Mouse (Mus musculus): ENCODE data around the gene Unkl. TPM values are rescaled to one million over a fixed set of nuclear protein-coding genes. Genes with fewer than 3 reads are reported as not detected.
A peak's percentile ranks its signal among the peaks of the same experiment; 100 is the strongest.

Unkl gene
- total RNA-seq, 2 experiments from 2014 or later = 32.5 to 34.4 TPM

GRCm38 (mm10) chr17:25252643-25253042 lies 64.4 kb downstream of the Unkl start:
- no peak for DNase-seq (ENCODE audit: extremely low spot score in 1 of 2, low spot score in 1 of 2)

DNA sequence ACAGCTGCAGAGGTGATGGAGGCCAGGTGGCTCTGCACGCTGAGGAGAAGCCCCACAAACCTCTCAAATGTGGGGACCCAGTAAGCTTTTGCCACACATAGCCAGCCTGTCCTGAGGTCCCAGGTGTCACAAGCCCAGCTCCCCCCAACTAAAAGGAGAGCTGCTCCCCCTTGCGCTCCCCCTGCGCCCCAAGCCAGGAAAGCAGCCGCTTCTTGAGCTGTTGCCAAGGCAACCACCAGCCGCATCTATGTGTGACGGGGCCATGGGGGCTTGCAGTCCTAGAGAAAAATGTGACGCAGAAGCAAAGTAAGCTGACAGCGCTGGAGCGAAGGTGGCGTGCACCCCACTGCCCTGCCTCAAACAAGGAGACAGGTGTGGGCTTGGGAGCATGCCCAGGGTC lies 65.6 kb downstream of the Unkl start:
- no peak for DNase-seq (ENCODE audit: extremely low spot score in 1 of 2, low spot score in 1 of 2)

GRCm38 (mm10) chr17:25255110-25255509 lies 66.9 kb downstream of the Unkl start:
- DNase-seq (ENCODE audit: extremely low spot score in 1 of 2, low spot score in 1 of 2) = no peak

- no peak for DNase-seq (ENCODE audit: extremely low spot score in 1 of 2, low spot score in 1 of 2)
These were observed 68.0 kb downstream of the Unkl start, which contains the start of gene Baiap3 for GRCm38 (mm10) chr17:25256140-25256754. Baiap3 (minus strand) TSS chr17:25256364.

DNA sequence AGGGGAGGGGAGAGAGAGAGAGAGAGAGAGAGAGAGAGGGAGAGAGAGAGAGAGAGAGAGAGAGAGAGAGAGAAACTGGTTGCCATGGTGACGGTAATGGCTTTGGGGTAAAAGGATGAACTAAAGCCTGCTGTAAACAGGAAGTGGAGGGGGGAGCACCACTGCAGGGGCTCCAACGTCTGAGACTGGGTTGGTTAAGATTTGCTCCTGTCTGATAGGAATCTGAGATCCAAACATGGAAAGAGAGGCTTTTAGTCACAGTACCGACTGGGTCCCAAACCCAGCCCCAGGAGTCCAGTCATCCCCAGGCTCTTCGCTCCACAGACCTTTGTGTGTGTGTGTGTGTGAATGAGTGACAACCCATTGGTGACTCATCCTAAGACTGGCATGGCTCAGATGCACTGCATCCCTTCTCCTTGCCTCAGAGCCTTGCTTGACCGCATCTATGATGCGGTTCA lies 69.6 kb downstream of the Unkl start:
- DNase-seq (ENCODE audit: extremely low spot score in 1 of 2, low spot score in 1 of 2) = no peak

DNA sequence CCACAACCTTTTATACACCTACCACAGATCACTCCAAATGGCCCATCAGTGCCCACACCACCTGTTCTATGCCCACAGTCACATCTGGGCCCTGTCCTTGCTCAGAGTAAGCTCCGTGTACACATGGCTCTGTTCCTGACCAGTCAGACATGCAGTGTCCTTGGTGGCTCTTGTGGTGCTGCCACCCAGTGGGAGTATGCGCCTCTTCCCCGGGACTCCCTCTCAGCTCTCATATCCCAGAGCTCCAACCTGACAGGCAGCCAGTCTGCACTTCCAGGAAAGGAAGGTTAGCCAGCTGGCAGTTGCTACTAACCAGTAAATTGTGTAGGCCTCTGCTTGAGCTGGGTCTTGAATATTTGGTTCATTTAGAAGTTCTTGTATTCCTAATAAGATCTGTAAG lies 76.3 kb downstream of the Unkl start:
- DNase-seq (ENCODE audit: extremely low spot score in 1 of 2, low spot score in 1 of 2) = no peak

GRCm38 (mm10) chr17:25270795-25271335 lies 82.7 kb downstream of the Unkl start:
- DNase-seq (ENCODE audit: extremely low spot score in 1 of 2, low spot score in 1 of 2) = no peak

DNA sequence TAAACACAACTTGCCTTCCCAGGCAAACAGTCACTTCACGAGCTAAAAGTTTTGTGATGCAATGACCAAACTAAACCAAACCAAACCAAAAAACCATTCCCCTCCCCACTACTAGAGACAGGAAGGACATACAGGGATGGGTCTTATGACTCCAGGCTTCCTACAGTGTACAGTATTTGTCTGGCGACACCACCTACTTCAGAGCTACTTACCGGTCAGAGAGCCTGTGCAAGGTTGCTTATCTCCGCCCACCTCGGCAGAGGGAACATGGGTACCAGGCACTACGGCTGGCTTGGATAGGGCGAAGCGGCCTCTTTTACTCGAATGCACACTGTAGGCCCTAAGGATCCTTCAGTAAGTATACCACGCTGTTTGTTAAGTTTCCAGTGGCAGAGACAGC lies 84.1 kb downstream of the Unkl start:
- DNase-seq (ENCODE audit: extremely low spot score in 1 of 2, low spot score in 1 of 2) = no peak

DNA sequence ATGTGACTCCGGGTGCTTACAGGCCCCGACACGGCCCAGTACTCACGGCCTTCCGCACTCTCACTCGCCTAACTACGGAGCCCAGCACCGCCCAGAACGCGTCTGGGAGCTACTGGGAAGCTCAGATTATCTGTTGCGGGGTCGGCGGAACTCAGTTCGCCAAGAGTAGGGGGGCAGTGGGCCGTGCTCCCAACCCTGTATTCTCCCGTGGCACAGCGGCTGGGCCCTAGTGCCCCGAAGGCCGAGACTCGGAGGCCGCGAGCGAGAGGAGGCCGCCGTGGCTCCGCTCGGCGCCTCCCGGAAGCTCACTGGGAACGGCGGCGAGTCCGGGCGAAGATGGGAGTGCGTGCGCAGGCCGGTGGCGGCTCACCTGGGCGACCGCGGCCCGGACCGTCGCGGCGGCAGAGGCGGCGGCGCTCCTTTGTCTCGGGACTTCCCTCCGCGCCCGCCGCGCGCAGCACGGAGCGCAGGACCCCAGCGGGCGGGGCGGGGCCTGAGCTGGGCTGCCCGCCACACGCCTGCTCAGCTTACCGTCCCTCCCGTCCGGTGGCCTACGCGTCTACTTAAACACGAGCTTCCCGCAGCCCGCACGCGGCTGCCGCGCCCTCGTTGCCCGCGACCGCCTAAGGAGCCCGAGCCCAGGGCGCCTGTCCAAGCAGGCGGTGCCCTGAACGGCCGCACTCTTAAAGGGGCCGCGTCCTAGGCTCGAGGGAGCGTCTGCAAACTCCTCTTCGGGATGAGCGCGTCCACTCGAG lies 84.9 kb downstream of the Unkl start:
- peak; percentile 80 to 96 for DNase-seq (ENCODE audit: extremely low spot score in 1 of 2, low spot score in 1 of 2)

DNA sequence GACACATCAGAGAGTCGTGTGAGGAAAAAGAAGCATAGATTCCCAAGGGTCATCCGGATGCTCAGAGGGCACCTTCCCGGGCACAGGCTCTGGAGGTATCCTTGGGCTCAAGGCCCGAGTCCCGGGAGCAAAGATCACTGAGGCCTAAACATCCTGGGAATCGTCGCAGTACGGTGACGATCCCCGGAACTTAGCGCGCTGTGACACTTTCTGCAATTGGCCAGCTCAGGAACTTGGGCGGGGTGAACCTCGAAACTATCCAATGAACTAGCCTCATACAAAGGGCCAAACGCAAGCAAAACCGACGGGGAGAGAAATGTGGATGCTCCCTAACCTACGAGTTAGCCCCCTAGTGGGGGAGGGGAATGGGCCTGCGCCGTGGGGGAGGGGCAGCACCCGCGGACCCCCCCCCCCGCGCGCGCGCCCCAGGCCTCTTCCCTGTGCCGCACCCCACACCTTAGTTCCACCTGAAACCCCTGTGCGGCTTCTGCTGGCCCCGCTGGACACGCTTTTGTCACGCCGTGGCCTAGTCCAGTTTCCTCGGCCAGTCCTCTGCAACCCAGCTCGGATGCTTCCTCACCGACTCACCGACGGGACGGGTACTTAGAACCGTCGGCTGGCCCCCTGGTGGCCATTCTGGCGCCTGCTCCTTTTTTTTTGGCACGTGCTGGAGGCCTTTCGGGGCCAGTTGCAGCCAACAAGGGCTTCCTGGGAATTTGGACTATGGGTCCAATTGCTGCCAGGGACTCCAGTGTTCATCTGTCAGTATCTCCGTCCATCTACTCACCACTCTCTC lies 85.7 kb downstream of the Unkl start:
- DNase-seq (ENCODE audit: extremely low spot score in 1 of 2, low spot score in 1 of 2) = peak in 1 of 2 experiments; percentile 93

GRCm38 (mm10) chr17:25274571-25275346 lies 86.6 kb downstream of the Unkl start, which contains the start of gene Ube2i:
Ube2i (minus strand) TSS chr17:25274622.
- no peak for DNase-seq (ENCODE audit: extremely low spot score in 1 of 2, low spot score in 1 of 2)

DNA sequence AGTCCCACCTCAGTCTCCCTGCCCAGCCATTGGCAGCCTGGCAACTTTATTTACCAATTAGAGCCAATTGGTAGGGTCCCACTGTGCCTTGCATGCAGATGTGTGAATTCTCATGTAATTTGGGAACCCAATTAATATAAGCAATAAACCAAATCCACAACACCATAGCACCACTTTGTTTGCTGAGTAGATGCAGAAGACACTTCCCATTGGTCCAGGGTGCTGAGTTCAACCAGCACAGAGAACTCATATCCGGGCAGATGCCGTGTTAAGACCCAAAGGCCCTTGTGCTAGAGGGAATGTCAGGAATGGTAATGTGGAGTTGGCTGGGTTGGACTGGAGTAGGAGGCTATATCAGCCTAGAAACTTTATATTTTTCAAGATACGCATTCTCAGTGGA lies 87.6 kb downstream of the Unkl start:
- no peak for DNase-seq (ENCODE audit: extremely low spot score in 1 of 2, low spot score in 1 of 2)

DNA sequence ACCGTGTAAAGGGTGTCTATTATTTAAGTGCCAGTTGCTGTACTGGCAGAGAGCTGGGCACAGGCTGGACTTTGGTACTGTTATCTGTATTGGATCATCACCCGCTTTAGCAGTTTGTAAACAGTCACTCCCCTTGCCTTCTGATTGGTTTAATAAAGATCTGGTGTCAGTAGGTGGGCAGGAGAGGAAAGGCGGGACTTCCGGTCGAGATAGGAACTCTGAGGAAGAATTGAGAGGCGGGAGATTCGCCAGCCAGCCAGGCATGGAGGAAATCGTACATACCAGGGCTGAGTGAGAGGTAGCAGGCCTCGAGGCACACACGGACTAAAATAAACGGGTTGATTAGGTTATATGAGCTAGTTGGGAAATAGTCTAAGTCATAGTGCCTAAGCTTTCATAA lies 93.9 kb downstream of the Unkl start:
- no peak for DNase-seq (ENCODE audit: extremely low spot score in 1 of 2, low spot score in 1 of 2)

Small RNA genes lying within 50 kb of the gene (microRNA-seq; reads per million reads assigned to microRNA genes)
- 21.3 to 43.9 reads per million in 2 experiments for gene Mir3547

Other genes with a start within 250 kb of the Unkl start
- 1 to 10 TPM; 5.5 to 5.6 TPM for gene Jpt2, start 227.7 kb upstream of the Unkl start, total RNA-seq (2021)
- 10 to 100 TPM; 23.6 to 27.5 TPM for gene Cramp1l, start 172.6 kb upstream of the Unkl start, total RNA-seq (2021)
- gene Ift140, start 172.3 kb upstream of the Unkl start, total RNA-seq (2021) = 10 to 100 TPM; 20.8 to 24.1 TPM
- gene Tmem204, start 104.8 kb upstream of the Unkl start, total RNA-seq (2021) = 1 to 10 TPM; 8.0 to 8.4 TPM
- gene Telo2, start 72.4 kb upstream of the Unkl start, total RNA-seq (2021) = 10 to 100 TPM; 29.3 to 43.2 TPM
- gene Ptx4, start 67.6 kb upstream of the Unkl start, total RNA-seq (2021) = 1 to 10 TPM; 2.5 to 2.9 TPM
- 10 to 100 TPM; 49.6 to 54.2 TPM for gene Clcn7, start 55.0 kb upstream of the Unkl start, total RNA-seq (2021)
- gene Ccdc154, start 25.9 kb upstream of the Unkl start, total RNA-seq (2021) = not detected
- not detected for gene Gm38655, start 12.9 kb upstream of the Unkl start, total RNA-seq (2021)
- gene BC003965, start 3.8 kb upstream of the Unkl start, total RNA-seq (2021) = 10 to 100 TPM; 20.7 to 21.5 TPM
- 10 to 100 TPM; 74.3 to 74.9 TPM for gene Gnptg, start 51.7 kb downstream of the Unkl start, total RNA-seq (2021)
- 10 to 100 TPM; 25.1 to 28.5 TPM for gene Tsr3, start 51.8 kb downstream of the Unkl start, total RNA-seq (2021)
- gene Baiap3, start 68.0 kb downstream of the Unkl start, total RNA-seq (2021) = 1 to 10 TPM; 6.6 to 8.9 TPM
- gene Ube2i, start 86.2 kb downstream of the Unkl start, total RNA-seq (2021) = 100 to 1,000 TPM; 229 to 234 TPM
- gene Prss34, start 110.0 kb downstream of the Unkl start, total RNA-seq (2021) = not detected
- not detected for gene Prss28, start 120.2 kb downstream of the Unkl start, total RNA-seq (2021)
- not detected for gene Prss29, start 130.3 kb downstream of the Unkl start, total RNA-seq (2021)
- under 1 TPM in 1 of 2 experiments, not detected in 1; 0.42 TPM for gene Tpsab1, start 157.2 kb downstream of the Unkl start, total RNA-seq (2021)
- gene Tpsb2, start 177.9 kb downstream of the Unkl start, total RNA-seq (2021) = 1 to 10 TPM in 1 of 2 experiments, under 1 TPM in 1; 0.35 to 1.2 TPM
- not detected for gene Tpsg1, start 180.9 kb downstream of the Unkl start, total RNA-seq (2021)
- gene Cacna1h, start 245.4 kb downstream of the Unkl start, total RNA-seq (2021) = 100 to 1,000 TPM in 1 of 2 experiments, 10 to 100 TPM in 1; 91.0 to 119 TPM